Mouse (Mus musculus) limb, embryonic 10.5 days (tissue): ENCODE data around the gene Plekha3. TPM values are rescaled to one million over a fixed set of nuclear protein-coding genes. Genes with fewer than 3 reads are reported as not detected.

Source experiments
- DNase-seq: peaks from one replicate; pipeline ENCODE4 v3.0.0-alpha.2; 2017; ENCODE audit warnings: low spot score
- H3K27ac ChIP-seq: fragments of 300-500 bp; sonication (generic); 2 replicates; pipeline ENCODE4 v1.5.1; 2016; ENCODE audit warnings: mild to moderate bottlenecking
- H3K27me3 ChIP-seq: fragments of 300-500 bp; sonication (generic); 2 replicates; pipeline ENCODE4 v1.6.1; 2016; ENCODE audit warnings: low read depth, mild to moderate bottlenecking; ENCODE audit not compliant: poor library complexity, severe bottlenecking
- H3K36me3 ChIP-seq: fragments of 300-500 bp; sonication (generic); 2 replicates; pipeline ENCODE4 v1.6.1; 2016; ENCODE audit warnings: mild to moderate bottlenecking, moderate library complexity
- H3K4me1 ChIP-seq: fragments of 300-500 bp; sonication (generic); 2 replicates; pipeline ENCODE4 v1.6.1; 2016
- H3K4me3 ChIP-seq: fragments of 300-500 bp; sonication (generic); 2 replicates; pipeline ENCODE4 v1.5.1; 2016; ENCODE audit warnings: mild to moderate bottlenecking, moderate library complexity
- H3K9me3 ChIP-seq: fragments of 300-500 bp; sonication (generic); replicated peaks from 2 replicates; pipeline ENCODE4 v1.6.1; 2016; ENCODE audit warnings: mild to moderate bottlenecking
- WGBS: fragments of 180-500 bp; shearing (Covaris S2); methylation state at CpG from one replicate; pipeline ENCODE4 v1.1.7; 2016; 5-methylcytosine and 5-hydroxymethylcytosine counted together
- polyA plus RNA-seq: library from polyadenylated mRNA; unstranded; fragments of >200 nt; fragmentation: Nextera tagmentation; extraction: Ambion mirVana; gene quantifications from 2 replicates; pipeline ENCODE4 v1.2.1, GENCODE M21; 2016

Gene Plekha3
- polyA plus RNA-seq, 1 experiment from 2014 or later: 12.4 TPM

DNA sequence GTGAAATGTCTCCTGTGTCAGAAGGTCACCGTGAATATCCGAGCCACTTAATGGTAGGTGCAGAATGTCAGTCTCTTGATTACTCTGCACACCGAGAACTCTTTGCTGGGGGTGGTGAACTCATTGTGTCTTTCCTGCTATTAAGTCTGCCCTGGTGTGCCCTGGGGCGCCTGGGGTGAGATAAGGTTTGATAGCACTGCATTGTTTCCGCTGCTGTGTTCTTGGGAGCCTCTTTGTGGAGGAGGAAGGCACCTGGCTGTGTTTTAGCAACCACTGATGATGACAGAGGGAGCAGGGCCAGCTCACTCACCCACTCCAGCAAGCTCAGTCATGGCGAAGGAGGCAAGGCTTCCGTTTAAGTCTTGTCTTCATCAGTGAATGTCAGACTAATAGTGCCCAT lies 13.1 kb downstream of the Plekha3 start:
- H3K9me3 ChIP-seq: no peaks in the 10 kb centered on the region
- no peak overlapping the region for H3K27ac ChIP-seq
- WGBS: 67% methylated on average over 7 of the region's 7 CpGs
- DNase-seq: no peak
- no peak overlapping the region for H3K4me3 ChIP-seq
- H3K36me3 ChIP-seq: peaks cover 92% of the 10 kb centered on the region
- no peaks in the 10 kb centered on the region for H3K4me1 ChIP-seq
- H3K27me3 ChIP-seq: no peaks in the 10 kb centered on the region

DNA sequence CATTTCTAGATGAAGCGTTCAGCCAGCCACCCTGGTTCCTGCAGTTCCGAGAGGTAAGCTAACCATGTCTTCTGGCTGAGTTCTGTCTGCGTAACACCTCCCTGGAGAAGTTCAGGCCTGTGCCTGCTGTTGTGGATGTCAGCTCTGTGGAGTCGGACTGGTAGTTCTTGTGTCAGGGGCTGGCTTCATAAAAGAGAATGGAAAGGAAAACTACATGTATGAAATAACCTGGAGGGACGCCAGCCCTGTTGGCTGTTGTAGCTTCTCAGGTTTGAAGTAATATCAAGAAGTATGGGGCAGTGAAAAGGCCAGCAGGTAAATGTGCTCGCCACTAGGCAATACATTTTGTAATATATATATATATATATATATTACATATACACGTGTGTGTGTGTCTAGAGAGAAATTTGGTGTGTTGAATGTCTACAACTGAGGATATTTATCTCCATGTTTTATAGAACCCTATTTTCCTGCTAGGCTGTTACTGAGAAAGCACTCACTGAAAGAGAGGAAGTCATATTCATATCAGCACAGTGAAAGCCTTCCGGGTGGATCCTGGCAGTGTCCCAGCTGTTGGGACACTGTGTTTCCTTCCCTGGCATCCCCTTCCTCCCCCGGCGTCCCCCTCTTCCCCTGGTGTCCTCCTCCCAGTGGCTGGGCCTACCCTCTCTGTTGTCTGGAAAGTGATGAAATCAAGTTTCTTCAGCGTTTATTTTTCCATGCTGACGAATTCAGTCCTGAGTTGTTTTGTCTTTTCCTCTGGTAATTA lies 15.5 kb downstream of the Plekha3 start:
- no peaks in the 10 kb centered on the region for H3K27me3 ChIP-seq
- no peak for DNase-seq
- no peak overlapping the region for H3K27ac ChIP-seq
- no peaks in the 10 kb centered on the region for H3K4me1 ChIP-seq
- H3K9me3 ChIP-seq: no peaks in the 10 kb centered on the region
- H3K36me3 ChIP-seq: peaks cover 92% of the 10 kb centered on the region
- WGBS: 90% methylated on average over 12 of the region's 12 CpGs
- H3K4me3 ChIP-seq: no peak overlapping the region

DNA sequence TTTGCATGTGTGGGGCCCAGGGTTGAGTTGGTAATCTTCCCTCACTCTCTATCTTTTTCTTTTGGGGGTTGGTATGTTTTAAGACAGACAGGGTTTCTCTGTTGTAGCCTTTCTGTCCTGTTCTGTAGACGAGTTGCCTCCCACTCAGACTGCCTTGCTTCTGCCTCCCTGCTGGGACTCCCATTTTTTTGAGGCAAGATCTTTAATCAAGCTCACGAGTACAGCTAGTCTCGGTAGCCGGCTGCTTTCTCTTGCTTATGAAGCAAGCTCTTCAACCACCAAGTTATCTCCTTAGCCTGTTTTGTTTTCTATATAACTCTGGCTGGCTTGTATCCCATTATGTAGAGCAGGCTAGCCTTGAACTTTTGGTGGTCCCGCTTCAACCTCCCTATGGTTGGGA lies 18.7 kb downstream of the Plekha3 start:
- Histone ChIP-seq H3K4me3 (no peak overlapping the region), H3K9me3 (no peaks in the 10 kb centered on the region), H3K27me3 (no peaks in the 10 kb centered on the region), H3K36me3 (peaks cover 90% of the 10 kb centered on the region), H3K4me1 (no peaks in the 10 kb centered on the region), H3K27ac (no peak overlapping the region)
- DNase-seq: no peak
- 84% methylated on average over 5 of the region's 5 CpGs for WGBS

DNA sequence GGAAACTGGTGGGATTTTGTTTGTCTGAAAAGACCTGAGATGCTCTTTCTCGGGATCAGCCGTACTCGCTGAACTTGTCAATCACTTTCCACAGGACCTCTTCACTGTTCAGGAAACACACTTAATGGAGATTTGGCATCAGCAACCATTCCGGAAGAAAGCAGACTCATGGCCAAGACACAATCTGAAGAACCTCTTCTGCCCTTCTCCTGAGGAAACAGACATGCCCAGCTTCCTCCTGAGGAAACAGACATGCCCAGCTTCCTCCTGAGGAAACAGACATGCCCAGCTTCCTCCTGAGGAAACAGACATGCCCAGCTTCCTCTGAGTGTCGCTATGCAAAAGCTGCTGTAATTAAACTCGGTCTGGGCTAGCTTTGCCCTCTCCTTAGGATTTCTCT lies 20.2 kb downstream of the Plekha3 start:
- no peak for DNase-seq
- Histone ChIP-seq H3K27me3 (no peaks in the 10 kb centered on the region), H3K9me3 (no peaks in the 10 kb centered on the region), H3K27ac (no peak overlapping the region), H3K4me1 (0 out of 2 replicates have a peak, but pooled peaks cover 4% of the 10 kb centered on the region), H3K36me3 (peaks cover 82% of the 10 kb centered on the region), H3K4me3 (no peak overlapping the region)
- 86% methylated on average over 6 of the region's 6 CpGs for WGBS

DNA sequence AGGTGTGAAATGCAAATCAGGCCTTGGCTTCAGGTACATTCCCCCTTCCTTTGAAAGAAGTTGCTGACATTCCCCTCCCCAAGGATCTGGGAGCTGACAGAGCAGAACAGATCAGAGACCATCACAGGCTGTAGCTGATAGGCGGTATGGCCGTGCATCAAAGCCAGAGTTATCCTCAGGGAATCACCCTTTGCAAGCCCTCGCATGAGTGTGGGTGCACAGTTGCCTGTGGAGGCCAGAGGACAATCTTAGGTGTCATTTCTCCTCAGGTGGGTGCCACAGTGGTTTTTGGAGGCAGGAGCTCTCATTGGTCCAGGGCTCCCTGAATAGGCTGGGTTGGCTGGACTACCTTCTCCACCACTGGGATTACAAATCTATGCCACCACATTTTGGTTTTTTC lies 27.1 kb downstream of the Plekha3 start:
- Histone ChIP-seq H3K36me3 (peaks cover 23% of the 10 kb centered on the region), H3K4me1 (0 out of 2 replicates have a peak, but pooled peaks cover 4% of the 10 kb centered on the region), H3K27me3 (no peaks in the 10 kb centered on the region), H3K9me3 (no peaks in the 10 kb centered on the region), H3K27ac (no peak overlapping the region), H3K4me3 (no peak overlapping the region)
- DNase-seq: no peak
- 75% methylated on average over 3 of the region's 3 CpGs for WGBS

DNA sequence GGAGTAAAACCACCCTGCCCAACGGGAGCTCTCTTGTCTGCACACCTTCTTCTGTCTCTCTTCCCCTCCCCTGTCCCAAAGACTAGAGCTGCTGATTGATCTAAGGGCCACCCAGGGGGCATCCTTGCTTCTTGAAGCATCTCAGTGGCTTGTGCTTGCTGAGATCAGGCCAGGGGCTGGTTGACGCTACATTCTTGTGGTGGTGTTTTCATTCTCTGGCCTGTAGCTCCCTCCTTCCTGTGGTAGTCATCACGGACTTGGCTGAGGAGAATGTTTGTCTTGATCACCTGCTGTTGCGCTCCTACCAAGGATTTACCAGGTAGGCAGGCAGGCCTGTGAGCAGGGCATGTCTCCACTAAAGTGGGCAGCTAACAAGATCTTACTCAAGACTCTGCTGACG lies 27.7 kb downstream of the Plekha3 start:
- DNase-seq: no peak
- no peaks in the 10 kb centered on the region for H3K27me3 ChIP-seq
- H3K4me3 ChIP-seq: no peak overlapping the region
- peaks cover 17% of the 10 kb centered on the region for H3K36me3 ChIP-seq
- H3K4me1 ChIP-seq: 0 out of 2 replicates have a peak, but pooled peaks cover 4% of the 10 kb centered on the region
- WGBS: 78% methylated on average over 5 of the region's 5 CpGs
- H3K9me3 ChIP-seq: no peaks in the 10 kb centered on the region
- no peak overlapping the region for H3K27ac ChIP-seq

DNA sequence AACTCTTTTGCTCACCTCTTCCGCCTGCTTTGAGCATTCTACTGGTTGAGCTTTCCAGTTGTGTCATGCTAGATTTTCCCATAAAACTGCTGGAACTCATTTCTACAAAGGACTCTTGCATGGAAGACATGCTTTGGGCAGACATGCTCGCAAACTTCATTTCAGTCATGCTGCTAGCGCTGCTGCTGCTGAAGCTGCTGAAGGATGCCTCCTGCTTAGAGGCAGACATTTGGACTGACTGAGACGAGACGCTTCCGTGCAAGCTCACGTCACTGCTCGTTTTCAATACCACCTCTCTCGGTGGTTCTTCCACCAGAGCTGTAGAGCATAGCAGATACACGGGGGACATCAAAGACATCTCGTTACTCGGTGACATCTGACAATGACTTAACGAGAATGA lies 30.6 kb downstream of the Plekha3 start:
- H3K9me3 ChIP-seq: 0 out of 2 replicates have a peak, but pooled peaks cover 7% of the 10 kb centered on the region
- H3K27ac ChIP-seq: no peak overlapping the region

DNA sequence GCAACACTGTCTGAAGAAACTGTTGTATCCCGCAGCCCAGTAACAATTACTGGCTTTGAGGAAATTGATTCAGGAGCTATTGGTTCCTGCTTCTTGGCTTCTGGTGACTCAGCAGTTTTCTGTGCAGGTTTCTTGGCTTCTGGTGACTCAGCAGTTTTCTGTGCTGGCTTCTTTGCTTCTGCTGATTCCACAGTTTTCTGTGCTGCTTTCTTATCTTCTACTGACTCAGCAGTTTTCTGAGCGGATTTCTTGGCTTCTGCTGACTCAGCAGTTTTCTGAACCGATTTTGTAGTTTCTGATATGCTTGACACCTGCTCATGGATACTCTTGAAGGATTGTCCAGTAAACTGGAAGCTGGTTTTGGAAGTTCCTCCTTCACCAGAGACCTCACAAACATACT lies 33.4 kb downstream of the Plekha3 start:
- no peak for DNase-seq
- H3K36me3 ChIP-seq: peaks cover 29% of the 10 kb centered on the region
- 96% methylated on average over 3 of the region's 3 CpGs for WGBS

More for the DNA sequence above, 30.6 kb downstream of the Plekha3 start:
- H3K4me1 ChIP-seq: no peaks in the 10 kb centered on the region
- peaks cover 24% of the 10 kb centered on the region for H3K36me3 ChIP-seq
- no peak overlapping the region for H3K4me3 ChIP-seq
- no peaks in the 10 kb centered on the region for H3K27me3 ChIP-seq
- WGBS: 95% methylated on average over 13 of the region's 13 CpGs
- no peak for DNase-seq

DNA sequence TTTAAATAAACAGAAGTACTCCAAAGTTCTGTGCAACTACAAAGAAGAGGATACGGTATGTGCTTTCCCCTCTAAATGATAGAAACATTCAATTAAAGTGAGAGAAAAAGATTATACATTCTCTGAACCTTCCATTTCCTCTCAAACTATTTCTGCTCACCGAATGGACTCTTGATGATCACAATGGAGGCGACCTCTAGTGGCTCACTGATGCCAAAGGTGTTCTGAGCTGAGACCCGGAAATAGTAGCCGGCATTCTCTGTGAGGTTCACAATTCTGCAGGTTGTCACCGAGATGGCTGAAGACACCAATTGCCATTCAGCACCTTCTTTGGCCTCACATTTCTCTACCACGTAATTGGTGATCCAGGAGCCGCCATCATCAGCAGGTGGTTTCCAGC lies 39.9 kb downstream of the Plekha3 start:
- Histone ChIP-seq H3K9me3 (0 out of 2 replicates have a peak, but pooled peaks cover 6% of the 10 kb centered on the region), H3K36me3 (peaks cover 23% of the 10 kb centered on the region), H3K4me3 (no peak overlapping the region), H3K4me1 (no peaks in the 10 kb centered on the region), H3K27me3 (no peaks in the 10 kb centered on the region), H3K27ac (no peak overlapping the region)
- 70% methylated on average over 8 of the region's 8 CpGs for WGBS
- no peak for DNase-seq

More for the DNA sequence above, 33.4 kb downstream of the Plekha3 start:
- Histone ChIP-seq H3K9me3 (0 out of 2 replicates have a peak, but pooled peaks cover 7% of the 10 kb centered on the region), H3K4me3 (no peak overlapping the region), H3K27me3 (no peaks in the 10 kb centered on the region), H3K4me1 (no peaks in the 10 kb centered on the region), H3K27ac (no peak overlapping the region)

DNA sequence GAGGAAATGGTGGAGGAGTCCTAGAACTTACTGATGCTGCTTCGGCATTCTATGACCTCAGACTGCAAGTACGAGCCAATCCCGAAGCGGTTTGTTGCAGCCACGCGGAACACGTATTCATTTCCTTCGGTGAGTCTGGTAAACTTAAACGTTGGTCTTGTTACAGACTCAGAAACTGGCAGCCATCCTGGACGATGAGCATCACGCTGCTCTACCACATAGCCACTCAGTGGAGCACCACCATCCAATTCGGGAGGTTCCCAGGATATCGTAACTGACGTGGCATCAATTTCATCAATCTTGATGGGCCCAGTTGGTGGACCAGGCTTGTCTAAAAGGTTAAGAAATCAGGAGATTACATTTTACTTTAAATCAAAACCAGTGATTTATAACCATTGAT lies 44.6 kb downstream of the Plekha3 start:
- no peak overlapping the region for H3K4me3 ChIP-seq
- H3K9me3 ChIP-seq: no peaks in the 10 kb centered on the region
- WGBS: 96% methylated on average over 14 of the region's 14 CpGs
- no peaks in the 10 kb centered on the region for H3K4me1 ChIP-seq
- no peak for DNase-seq
- H3K27ac ChIP-seq: no peak overlapping the region
- peaks cover 4% of the 10 kb centered on the region; the same call in 1 of the 2 replicates for H3K36me3 ChIP-seq
- H3K27me3 ChIP-seq: no peaks in the 10 kb centered on the region

Other genes starting within 250 kb of the Plekha3 start
- 76.4 and 91.0 TPM in 2 replicates for gene Prkra, start 27.3 kb upstream of the Plekha3 start, polyA plus RNA-seq
- 0.65 and 1.0 TPM in 2 replicates for gene Pjvk, start 26.8 kb upstream of the Plekha3 start, polyA plus RNA-seq
- 22.0 and 31.4 TPM in 2 replicates for gene Fkbp7, start 2.2 kb upstream of the Plekha3 start, polyA plus RNA-seq